Mouse (Mus musculus) CH12.LX (cell line): ENCODE data around the gene Ccdc155. TPM values are rescaled to one million over a fixed set of nuclear protein-coding genes. Genes with fewer than 3 reads are reported as not detected.

Experiments
- DNase-seq: peaks from one replicate; pipeline ENCODE4 v3.0.0-alpha.2; 2013; ENCODE audit errors: extremely low read depth
- H3K27ac ChIP-seq: 2 replicates; pipeline ENCODE4 v1.5.1; 2012; ENCODE audit warnings: low read depth, mild to moderate bottlenecking, control low read depth, moderate library complexity; ENCODE audit not compliant: insufficient read depth
- H3K27me3 ChIP-seq: replicated peaks from 2 replicates; pipeline ENCODE3; 2012; ENCODE audit warnings: inconsistent platforms
- H3K36me3 ChIP-seq, 2 experiments: replicated peaks in 1 of 2; 2 replicates each; pipeline versions ENCODE3 to v1.6.1; 2012; ENCODE audit warnings: inconsistent platforms in 1 of 2, low read length in 1 of 2, mild to moderate bottlenecking in 1 of 2, mixed read lengths in 1 of 2, moderate library complexity in 1 of 2; ENCODE audit not compliant: control insufficient read depth in 1 of 2, insufficient read depth in 1 of 2
- H3K4me1 ChIP-seq, 2 experiments: 2 replicates each; pipeline ENCODE4 v1.6.1; 2012; ENCODE audit warnings: inconsistent platforms in 1 of 2, moderate library complexity in 1 of 2; ENCODE audit not compliant: insufficient read depth in 2 of 2, control insufficient read depth in 1 of 2
- H3K4me2 ChIP-seq: 2 replicates; pipeline ENCODE4 v1.6.1; 2012; ENCODE audit warnings: low read depth, mild to moderate bottlenecking, control low read depth; ENCODE audit not compliant: poor library complexity, insufficient read depth, severe bottlenecking
- H3K4me3 ChIP-seq, 3 experiments: fragments of 150-350 bp in 1 of 3; sonication (generic) in 1 of 3; replicated peaks in 1 of 3; 2 replicates each; pipeline versions ENCODE3 to v1.5.1; 2011 to 2012; ENCODE audit warnings: low read depth in 2 of 3, low read length in 2 of 3, mild to moderate bottlenecking in 2 of 3, moderate library complexity in 2 of 3, control low read depth in 1 of 3, improper control_type of control experiment in 1 of 3, inconsistent platforms in 1 of 3, mixed read lengths in 1 of 3; ENCODE audit not compliant: poor library complexity in 1 of 3
- H3K79me2 ChIP-seq: replicated peaks from 2 replicates; pipeline ENCODE4 v1.6.1; 2012; ENCODE audit warnings: mild to moderate bottlenecking, moderate library complexity; ENCODE audit not compliant: control insufficient read depth, poor library complexity, insufficient read depth, severe bottlenecking; ENCODE audit errors: extremely low read depth
- H3K9ac ChIP-seq: 2 replicates; pipeline ENCODE4 v1.6.1; 2012; ENCODE audit warnings: low read depth, mild to moderate bottlenecking, control low read depth, moderate library complexity; ENCODE audit not compliant: insufficient read depth
- H3K9me3 ChIP-seq: replicated peaks from 2 replicates; pipeline ENCODE3; 2012; ENCODE audit warnings: low read length, inconsistent platforms, mixed read lengths
- BHLHE40 ChIP-seq: IDR thresholded peaks from 2 replicates; pipeline ENCODE4 v1.6.1; 2011; ENCODE audit warnings: mild to moderate bottlenecking, low read depth, low read length, improper control_type of control experiment
- CHD1 ChIP-seq: IDR thresholded peaks from 2 replicates; pipeline ENCODE4 v1.6.1; 2012; ENCODE audit warnings: low read depth, low read length, improper control_type of control experiment, inconsistent platforms
- CHD2 ChIP-seq: IDR thresholded peaks from 2 replicates; pipeline ENCODE4 v1.6.1; 2011; ENCODE audit warnings: low read length, improper control_type of control experiment
- CTCF ChIP-seq, 2 experiments: IDR thresholded peaks in 1 of 2; conservative IDR thresholded peaks in 1 of 2; 2 replicates each; pipeline ENCODE4 v1.5.1; 2011 to 2012; ENCODE audit warnings: low read depth in 2 of 2, low read length in 2 of 2, improper control_type of control experiment in 1 of 2, inconsistent platforms in 1 of 2, mild to moderate bottlenecking in 1 of 2, moderate library complexity in 1 of 2
- ELF1 ChIP-seq: IDR thresholded peaks from 2 replicates; pipeline ENCODE4 v1.6.1; 2014; ENCODE audit warnings: low read depth, mild to moderate bottlenecking, inconsistent platforms, low read length, improper control_type of control experiment
- EP300 ChIP-seq: IDR thresholded peaks from 2 replicates; pipeline ENCODE4 v1.6.1; 2011; ENCODE audit warnings: low read length, improper control_type of control experiment
- GABPA ChIP-seq: IDR thresholded peaks from 2 replicates; pipeline ENCODE4 v1.6.1; 2012; ENCODE audit warnings: low read depth, low read length, improper control_type of control experiment, inconsistent platforms; ENCODE audit not compliant: insufficient replicate concordance
- JUND ChIP-seq: conservative IDR thresholded peaks from 2 replicates; pipeline ENCODE4 v1.6.1; 2011; ENCODE audit warnings: low read depth, low read length, improper control_type of control experiment
- MAFK ChIP-seq: IDR thresholded peaks from 2 replicates; pipeline ENCODE4 v1.6.1; 2011; ENCODE audit warnings: low read length, improper control_type of control experiment; ENCODE audit not compliant: insufficient replicate concordance
- MEF2A ChIP-seq: IDR thresholded peaks from 2 replicates; pipeline ENCODE4 v1.6.1; 2014; ENCODE audit warnings: low read depth, mild to moderate bottlenecking, inconsistent platforms, low read length, improper control_type of control experiment, borderline replicate concordance
- MXI1 ChIP-seq: IDR thresholded peaks from 2 replicates; pipeline ENCODE4 v1.6.1; 2011; ENCODE audit warnings: mild to moderate bottlenecking, low read depth, low read length, improper control_type of control experiment
- MYC ChIP-seq: IDR thresholded peaks from 2 replicates; pipeline ENCODE4 v1.6.1; 2011; ENCODE audit warnings: low read depth, mild to moderate bottlenecking, improper control_type of control experiment, low read length
- PAX5 ChIP-seq: IDR thresholded peaks from 2 replicates; pipeline ENCODE4 v1.6.1; 2012; ENCODE audit warnings: low read length, inconsistent platforms, mixed read lengths
- POLR2AphosphoS2 ChIP-seq: IDR thresholded peaks from 2 replicates; pipeline ENCODE4 v1.6.1; 2011; ENCODE audit warnings: low read depth, low read length, improper control_type of control experiment
- RAD21 ChIP-seq: IDR thresholded peaks from 2 replicates; pipeline ENCODE4 v1.6.1; 2011; ENCODE audit warnings: low read depth, mild to moderate bottlenecking, low read length, improper control_type of control experiment, moderate library complexity
- SIN3A ChIP-seq: IDR thresholded peaks from 2 replicates; pipeline ENCODE4 v1.6.1; 2012; ENCODE audit warnings: low read length, improper control_type of control experiment, inconsistent platforms
- SMC3 ChIP-seq: IDR thresholded peaks from 2 replicates; pipeline ENCODE4 v1.6.1; 2011; ENCODE audit warnings: low read depth, low read length, improper control_type of control experiment
- TCF12 ChIP-seq: IDR thresholded peaks from 2 replicates; pipeline ENCODE4 v1.6.1; 2014; ENCODE audit warnings: low read depth, mild to moderate bottlenecking, inconsistent platforms, low read length, improper control_type of control experiment
- UBTF ChIP-seq: IDR thresholded peaks from 2 replicates; pipeline ENCODE4 v1.6.1; 2012; ENCODE audit warnings: low read depth, mild to moderate bottlenecking, inconsistent platforms, low read length, improper control_type of control experiment, moderate library complexity
- USF1 ChIP-seq: IDR thresholded peaks from 2 replicates; pipeline ENCODE4 v1.6.1; 2014; ENCODE audit warnings: low read depth, mild to moderate bottlenecking, inconsistent platforms, low read length, improper control_type of control experiment
- USF2 ChIP-seq: conservative IDR thresholded peaks from 2 replicates; pipeline ENCODE4 v1.6.1; 2011; ENCODE audit warnings: low read depth, low read length, improper control_type of control experiment
- ZC3H11A ChIP-seq: IDR thresholded peaks from 2 replicates; pipeline ENCODE4 v1.6.1; 2012; ENCODE audit warnings: low read depth, mild to moderate bottlenecking, inconsistent platforms, low read length, improper control_type of control experiment
- ZKSCAN1 ChIP-seq: IDR thresholded peaks from 2 replicates; pipeline ENCODE4 v1.6.1; 2012; ENCODE audit warnings: low read depth, inconsistent platforms, low read length, improper control_type of control experiment, borderline replicate concordance
- dilution Hi-C: fragments of 300-500 bp; cut with MboI; formaldehyde crosslinking; loops from 2 replicates; pipeline ENCODE4 v1.14.3; 2020; ENCODE audit warnings: low sequenced_read_pairs; ENCODE audit not compliant: extremely low pct_unique_long_range_greater_than_20kb, extremely low pct_ligation_motif_present
- in situ Hi-C: fragments of 300-500 bp; cut with MboI; formaldehyde crosslinking; loops from 3 replicates; pipeline ENCODE4 v1.14.3; 2019; ENCODE audit warnings: low sequenced_read_pairs, low pct_ligation_motif_present, low pct_unique_long_range_greater_than_20kb, mixed read lengths
- polyA plus RNA-seq: library from polyadenylated mRNA; unstranded; fragments of >175 nt; gene quantifications from 2 replicates; pipeline ENCODE4 v1.2.1, GENCODE M21; 2012; ENCODE audit warnings: low read depth; ENCODE audit not compliant: insufficient read length
- total RNA-seq, 2 experiments: library from RNA; depleted of rRNA; stranded (reverse); fragments of 300-350 nt in 1 of 2; fragments of >200 nt in 1 of 2; gene quantifications; 2 replicates each; pipeline ENCODE4 v1.2.3; 2012 to 2014

Gene Ccdc155
- total and polyA plus RNA-seq, 3 experiments: not detected

- no peak within 1 kb of the TSS for H3K4me2 ChIP-seq
- dilution Hi-C loops: no loop called here
- TF ChIP-seq SIN3A (no peak), CTCF (conservative IDR thresholded peaks at IDR 0.05 in 1 of 2, IDR thresholded peaks at IDR 0.05 in 1 of 2; ENCODE audit: low read depth in 2 of 2, low read length in 2 of 2) (no peak), JUND (no peak), UBTF (no peak), GABPA (no peak), PAX5 (no peak), TCF12 (no peak), SMC3 (no peak), MXI1 (no peak), MEF2A (no peak)
- TF ChIP-seq, all 38 proteins: peak for 0
- H3K36me3 ChIP-seq: no peaks in the 10 kb centered on the region
- H3K79me2 ChIP-seq: no peaks in the 10 kb centered on the region
- H3K27me3 ChIP-seq: peaks cover 11% of the 10 kb centered on the region
- no peaks in the 10 kb centered on the region for H3K9me3 ChIP-seq
- no peak within 1 kb of the TSS for H3K27ac ChIP-seq
- in situ Hi-C loops: no loop called here
- H3K9ac ChIP-seq: no peak within 1 kb of the TSS
- DNase-seq: no peak
- H3K4me3 ChIP-seq: no peak within 1 kb of the TSS
- peaks cover 16 to 53% of the 10 kb centered on the region in 2 experiments for H3K4me1 ChIP-seq
Observed at GRCm38 (mm10) chr7:45215673-45216441, 11.2 kb upstream of the Ccdc155 start, which contains the start of gene Tead2. Tead2 (plus strand) TSS chr7:45215753.

- H3K36me3 ChIP-seq: no peaks in the 10 kb centered on the region
- dilution Hi-C loops (no loop called here), in situ Hi-C loops (no loop called here)
- peaks cover under 1% of the 10 kb centered on the region for H3K9me3 ChIP-seq
- H3K27ac ChIP-seq: no peak overlapping the region
- no peak for TF ChIP-seq GABPA
- no peak for TF ChIP-seq RAD21
- TF ChIP-seq SMC3: no peak
- no peak for TF ChIP-seq CHD1
- TF ChIP-seq EP300: no peak
- TF ChIP-seq CHD2: no peak
- TF ChIP-seq ZKSCAN1: no peak
- TF ChIP-seq USF1: no peak
- TF ChIP-seq MYC: no peak
- no peak for TF ChIP-seq JUND
- no peak for TF ChIP-seq MXI1
- no peak for TF ChIP-seq PAX5
- no peak for TF ChIP-seq MAFK
- no peak for TF ChIP-seq BHLHE40
- no peak for TF ChIP-seq USF2
- no peak for TF ChIP-seq ELF1
- no peak for TF ChIP-seq POLR2AphosphoS2
- no peak for TF ChIP-seq ZC3H11A
- no peak overlapping the region for H3K4me2 ChIP-seq
- H3K4me1 ChIP-seq: peaks cover 9 to 34% of the 10 kb centered on the region in 2 experiments; a peak in 3 of 4 replicates
- H3K27me3 ChIP-seq: peaks cover 24% of the 10 kb centered on the region
- H3K79me2 ChIP-seq: no peaks in the 10 kb centered on the region
- DNase-seq: no peak
- no peak overlapping the region for H3K4me3 ChIP-seq
- H3K9ac ChIP-seq: no peak overlapping the region
Observed at GRCm38 (mm10) chr7:45213708-45214107, 9.0 kb upstream of the Ccdc155 start.
